Mouse (Mus musculus): ENCODE results near the gene Serpina3g. TPM values are rescaled to one million over a fixed set of nuclear protein-coding genes. Genes with fewer than 3 reads are reported as not detected.

The Serpina3g gene
- polyA plus RNA-seq, 1 experiment from 2014 or later: not detected

- Histone ChIP-seq H3K9ac (ENCODE audit: low read length) (no peak overlapping the region), H3K4me1 (replicated peaks; ENCODE audit: control insufficient read depth, insufficient read depth, low read length) (no peaks in the 10 kb centered on the region; the same call in 1 of the 2 replicates), H3K36me3 (ENCODE audit: control insufficient read depth, insufficient read depth, low read length) (no peaks in the 10 kb centered on the region), H3K4me3 (ENCODE audit: low read depth, low read length) (no peak overlapping the region), H3K27ac (ENCODE audit: low read depth, low read length) (no peak overlapping the region), H3K4me2 (ENCODE audit: low read depth, low read length, severe bottlenecking) (no peak overlapping the region), H3K9me3 (ENCODE audit: control insufficient read depth, low read length) (no peaks in the 10 kb centered on the region), H3K27me3 (ENCODE audit: control insufficient read depth, insufficient read depth, low read length) (no peaks in the 10 kb centered on the region)
- ATAC-seq (replicated peaks; ENCODE audit: low FRiP score) (no peak), DNase-seq (ENCODE audit: low spot score) (no peak)
- WGBS: 60% methylated on average over 3 of the region's 3 CpGs
These were observed 25.0 kb downstream of the Serpina3g start for GRCm38 (mm10) chr12:104261041-104261440.

- ATAC-seq (replicated peaks; ENCODE audit: low FRiP score) (no peak), DNase-seq (ENCODE audit: low spot score) (peak; percentile 32)
- Histone ChIP-seq H3K4me1 (replicated peaks; ENCODE audit: control insufficient read depth, insufficient read depth, low read length) (no peaks in the 10 kb centered on the region; the same call in 1 of the 2 replicates), H3K27me3 (ENCODE audit: control insufficient read depth, insufficient read depth, low read length) (no peaks in the 10 kb centered on the region), H3K4me2 (ENCODE audit: low read depth, low read length, severe bottlenecking) (no peak within 1 kb of the TSS), H3K27ac (ENCODE audit: low read depth, low read length) (no peak within 1 kb of the TSS), H3K36me3 (ENCODE audit: control insufficient read depth, insufficient read depth, low read length) (no peaks in the 10 kb centered on the region), H3K9ac (ENCODE audit: low read length) (no peak within 1 kb of the TSS), H3K4me3 (ENCODE audit: low read depth, low read length) (no peak within 1 kb of the TSS), H3K9me3 (ENCODE audit: control insufficient read depth, low read length) (no peaks in the 10 kb centered on the region)
These were observed 26.8 kb downstream of the Serpina3g start, which contains the start of gene Serpina3i for GRCm38 (mm10) chr12:104262863-104263262. Serpina3i (plus strand) TSS chr12:104263122.

GRCm38 (mm10) chr12:104266374-104266773, 30.3 kb downstream of the Serpina3g start:
- WGBS: 84% methylated on average over 3 of the region's 3 CpGs

GRCm38 (mm10) chr12:104278216-104279055, 42.4 kb downstream of the Serpina3g start:
- H3K27me3 ChIP-seq (ENCODE audit: control insufficient read depth, insufficient read depth, low read length): no peaks in the 10 kb centered on the region
- H3K9ac ChIP-seq (ENCODE audit: low read length): no peak overlapping the region
- no peaks in the 10 kb centered on the region; the same call in 1 of the 2 replicates for H3K9me3 ChIP-seq (ENCODE audit: control insufficient read depth, low read length)
- no peaks in the 10 kb centered on the region for H3K36me3 ChIP-seq (ENCODE audit: control insufficient read depth, insufficient read depth, low read length)
- no peaks in the 10 kb centered on the region for H3K4me1 ChIP-seq (replicated peaks; ENCODE audit: control insufficient read depth, insufficient read depth, low read length)
- WGBS: 83% methylated on average over 18 of the region's 18 CpGs
- DNase-seq (ENCODE audit: low spot score): no peak
- no peak overlapping the region for H3K4me3 ChIP-seq (ENCODE audit: low read depth, low read length)
- H3K27ac ChIP-seq (ENCODE audit: low read depth, low read length): no peak overlapping the region; the same call in 1 of the 2 replicates
- ATAC-seq (replicated peaks; ENCODE audit: low FRiP score): peak; percentile 74
- H3K4me2 ChIP-seq (ENCODE audit: low read depth, low read length, severe bottlenecking): no peak overlapping the region

More at GRCm38 (mm10) chr12:104266374-104266773, 30.3 kb downstream of the Serpina3g start:
- H3K4me1 ChIP-seq (replicated peaks; ENCODE audit: control insufficient read depth, insufficient read depth, low read length): no peaks in the 10 kb centered on the region; the same call in 1 of the 2 replicates
- no peak overlapping the region for H3K27ac ChIP-seq (ENCODE audit: low read depth, low read length)
- no peak for DNase-seq (ENCODE audit: low spot score)
- H3K4me3 ChIP-seq (ENCODE audit: low read depth, low read length): no peak overlapping the region
- no peaks in the 10 kb centered on the region for H3K9me3 ChIP-seq (ENCODE audit: control insufficient read depth, low read length)
- H3K27me3 ChIP-seq (ENCODE audit: control insufficient read depth, insufficient read depth, low read length): no peaks in the 10 kb centered on the region
- H3K36me3 ChIP-seq (ENCODE audit: control insufficient read depth, insufficient read depth, low read length): no peaks in the 10 kb centered on the region
- no peak for ATAC-seq (replicated peaks; ENCODE audit: low FRiP score)
- no peak overlapping the region for H3K4me2 ChIP-seq (ENCODE audit: low read depth, low read length, severe bottlenecking)
- H3K9ac ChIP-seq (ENCODE audit: low read length): no peak overlapping the region

- WGBS: 13% methylated on average over 3 of the region's 3 CpGs
- Histone ChIP-seq H3K27ac (ENCODE audit: low read depth, low read length) (no peak overlapping the region), H3K4me2 (ENCODE audit: low read depth, low read length, severe bottlenecking) (no peak overlapping the region), H3K27me3 (ENCODE audit: control insufficient read depth, insufficient read depth, low read length) (no peaks in the 10 kb centered on the region), H3K9me3 (ENCODE audit: control insufficient read depth, low read length) (no peaks in the 10 kb centered on the region; the same call in 1 of the 2 replicates), H3K4me1 (replicated peaks; ENCODE audit: control insufficient read depth, insufficient read depth, low read length) (no peaks in the 10 kb centered on the region), H3K9ac (ENCODE audit: low read length) (no peak overlapping the region), H3K4me3 (ENCODE audit: low read depth, low read length) (no peak overlapping the region), H3K36me3 (ENCODE audit: control insufficient read depth, insufficient read depth, low read length) (no peaks in the 10 kb centered on the region)
- ATAC-seq (replicated peaks; ENCODE audit: low FRiP score) (peak; percentile 90), DNase-seq (ENCODE audit: low spot score) (peak; percentile 53)
These were observed 43.0 kb downstream of the Serpina3g start for GRCm38 (mm10) chr12:104279056-104279435.

GRCm38 (mm10) chr12:104283380-104283779, 47.3 kb downstream of the Serpina3g start:
- Histone ChIP-seq H3K36me3 (ENCODE audit: control insufficient read depth, insufficient read depth, low read length) (no peaks in the 10 kb centered on the region), H3K27me3 (ENCODE audit: control insufficient read depth, insufficient read depth, low read length) (no peaks in the 10 kb centered on the region), H3K9ac (ENCODE audit: low read length) (no peak overlapping the region), H3K4me3 (ENCODE audit: low read depth, low read length) (no peak overlapping the region), H3K4me2 (ENCODE audit: low read depth, low read length, severe bottlenecking) (no peak overlapping the region), H3K27ac (ENCODE audit: low read depth, low read length) (no peak overlapping the region), H3K4me1 (replicated peaks; ENCODE audit: control insufficient read depth, insufficient read depth, low read length) (no peaks in the 10 kb centered on the region), H3K9me3 (ENCODE audit: control insufficient read depth, low read length) (no peaks in the 10 kb centered on the region; the same call in 1 of the 2 replicates)
- WGBS: 90% methylated on average over 11 of the region's 11 CpGs
- no peak for DNase-seq (ENCODE audit: low spot score)
- no peak for ATAC-seq (replicated peaks; ENCODE audit: low FRiP score)

- H3K4me2 ChIP-seq (ENCODE audit: low read depth, low read length, severe bottlenecking): no peak overlapping the region
- no peak overlapping the region for H3K4me3 ChIP-seq (ENCODE audit: low read depth, low read length)
- H3K27me3 ChIP-seq (ENCODE audit: control insufficient read depth, insufficient read depth, low read length): no peaks in the 10 kb centered on the region
- no peaks in the 10 kb centered on the region for H3K4me1 ChIP-seq (replicated peaks; ENCODE audit: control insufficient read depth, insufficient read depth, low read length)
- H3K27ac ChIP-seq (ENCODE audit: low read depth, low read length): no peak overlapping the region
- no peak for DNase-seq (ENCODE audit: low spot score)
- H3K36me3 ChIP-seq (ENCODE audit: control insufficient read depth, insufficient read depth, low read length): no peaks in the 10 kb centered on the region
- no peak overlapping the region for H3K9ac ChIP-seq (ENCODE audit: low read length)
- ATAC-seq (replicated peaks; ENCODE audit: low FRiP score): no peak
- no peaks in the 10 kb centered on the region for H3K9me3 ChIP-seq (ENCODE audit: control insufficient read depth, low read length)
These were observed 52.3 kb downstream of the Serpina3g start for GRCm38 (mm10) chr12:104288336-104288735.

GRCm38 (mm10) chr12:104289872-104290271, 53.8 kb downstream of the Serpina3g start:
- ATAC-seq (replicated peaks; ENCODE audit: low FRiP score) (no peak), DNase-seq (ENCODE audit: low spot score) (no peak)
- Histone ChIP-seq H3K27me3 (ENCODE audit: control insufficient read depth, insufficient read depth, low read length) (no peaks in the 10 kb centered on the region), H3K4me1 (replicated peaks; ENCODE audit: control insufficient read depth, insufficient read depth, low read length) (no peaks in the 10 kb centered on the region), H3K9ac (ENCODE audit: low read length) (no peak overlapping the region), H3K36me3 (ENCODE audit: control insufficient read depth, insufficient read depth, low read length) (no peaks in the 10 kb centered on the region), H3K4me2 (ENCODE audit: low read depth, low read length, severe bottlenecking) (no peak overlapping the region), H3K27ac (ENCODE audit: low read depth, low read length) (no peak overlapping the region), H3K9me3 (ENCODE audit: control insufficient read depth, low read length) (no peaks in the 10 kb centered on the region), H3K4me3 (ENCODE audit: low read depth, low read length) (no peak overlapping the region)
- WGBS: 63% methylated on average over 4 of the region's 4 CpGs

Measured in forebrain, embryonic 11.5 days (tissue).